Mouse (Mus musculus): ENCODE results near the gene Rpl3.

DNA sequence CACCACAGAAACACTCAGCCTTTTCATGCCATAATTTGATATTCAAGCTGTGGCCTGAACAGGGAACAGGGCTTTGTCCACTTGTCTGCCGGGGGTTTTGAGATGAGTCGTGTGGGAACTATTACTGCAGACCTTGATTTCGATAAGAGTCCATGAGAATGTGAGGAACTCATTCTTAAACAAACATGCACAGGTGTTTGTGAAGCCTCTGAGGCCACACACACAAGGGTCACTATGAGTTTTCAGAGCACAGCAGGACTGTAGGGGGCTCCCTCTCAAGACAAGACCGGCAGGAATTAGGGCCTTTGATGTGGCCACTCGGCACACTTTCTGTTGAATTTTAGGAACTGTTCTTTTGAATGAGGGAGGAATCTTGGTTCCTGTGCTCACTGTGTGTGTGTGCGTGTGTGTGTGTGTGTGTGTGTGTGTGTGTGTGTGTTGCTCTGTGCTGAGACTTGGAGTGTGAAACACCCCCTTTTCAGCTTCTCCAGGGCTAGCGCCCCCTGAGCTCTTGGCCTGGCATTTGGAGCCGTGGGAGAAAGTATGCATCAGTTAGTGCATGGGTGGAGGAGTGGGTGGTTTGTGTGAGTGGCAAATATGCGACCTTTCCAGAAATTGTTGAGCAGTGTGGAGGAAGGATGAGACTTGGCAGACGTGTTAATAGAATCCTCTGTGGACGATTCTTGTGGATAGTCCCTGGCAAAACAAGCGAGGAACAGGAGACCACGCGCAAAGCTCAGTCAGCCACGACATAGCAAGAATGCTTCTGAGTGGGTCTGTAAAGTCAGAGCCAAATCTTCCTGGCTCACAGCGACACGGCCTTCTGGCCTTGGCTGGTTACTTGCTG lies 46.5 kb upstream of the Rpl3 start:
- TF ChIP-seq CTCF (IDR thresholded peaks at IDR 0.05; ENCODE audit: low read depth, low read length) (no peak), POLR2A (IDR thresholded peaks at IDR 0.05; ENCODE audit: insufficient read depth, low read length) (no peak), EP300 (IDR thresholded peaks at IDR 0.05; ENCODE audit: insufficient read depth, low read depth, low read length) (no peak)

Data from ES-Bruce4 (cell line).